Mouse (Mus musculus) T-helper 2 cell (primary cell): ENCODE measurements at regions not wholly inside any gene's neighbourhood (a gene's known extent, or its start where the extent isn't known, plus 50 kb on each side); places are given as distances from the start of the nearest gene placed in this dataset.
"Not testable (repeated sequence)": the region's sequence is repeated elsewhere in the genome, so short reads cannot be mapped to it uniquely, and the experiment has no call there.

Experiments used
- in situ Hi-C: fragments of 300-600 bp; cut with MboI, MseI; formaldehyde crosslinking; loops from one replicate; pipeline ENCODE4 v1.15.1; 2025; ENCODE audit warnings: high pct_unique_total_duplicates

DNA sequence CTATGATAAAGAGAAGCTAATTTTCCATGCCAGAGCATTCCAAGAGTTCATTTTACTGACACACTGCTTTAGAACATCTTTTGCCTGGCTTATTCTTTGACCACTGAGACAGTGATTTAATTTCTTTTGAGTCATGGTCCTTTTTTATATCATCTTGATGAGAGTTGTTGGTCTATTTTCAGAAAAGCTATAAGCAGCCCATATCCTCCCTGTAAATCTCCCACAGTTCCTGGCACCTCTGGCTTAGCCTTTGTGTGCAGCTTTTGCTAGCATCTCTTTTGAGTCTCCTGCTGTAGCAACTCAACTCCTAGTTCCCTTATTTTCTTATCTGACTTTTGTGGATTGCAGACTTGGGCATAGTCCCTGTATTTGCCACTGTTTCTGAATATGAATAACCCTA, 207.5 kb upstream of the 4931417E11Rik start:
- in situ Hi-C loops, result no loop called here

GRCm38 (mm10) chr6:73669401-73669800, 199.9 kb upstream of the 4931417E11Rik start:
- in situ Hi-C loops, result no loop called here

GRCm38 (mm10) chr6:73658988-73659387, 189.5 kb upstream of the 4931417E11Rik start:
- in situ Hi-C loops, result no loop called here

DNA sequence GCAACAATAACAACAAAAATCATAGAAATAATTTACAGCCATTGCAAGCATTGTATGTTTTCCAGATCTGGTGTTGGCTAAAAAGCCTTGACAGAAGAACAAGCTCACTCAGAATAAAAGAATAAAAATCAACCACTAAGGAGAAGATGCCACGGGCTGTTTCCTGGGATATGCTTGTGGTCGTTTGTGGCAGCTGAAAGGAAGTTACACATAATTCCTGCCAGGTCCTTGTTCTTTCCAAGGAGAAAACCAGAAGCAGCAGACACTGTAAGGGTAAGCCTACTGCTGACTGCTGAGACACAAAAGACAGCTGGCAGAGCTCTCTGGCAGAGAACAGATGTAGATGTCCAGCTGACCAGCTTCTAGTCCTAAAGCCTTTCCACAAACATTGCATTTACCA, 175.9 kb upstream of the 4931417E11Rik start:
- in situ Hi-C loops, result no loop called here

DNA sequence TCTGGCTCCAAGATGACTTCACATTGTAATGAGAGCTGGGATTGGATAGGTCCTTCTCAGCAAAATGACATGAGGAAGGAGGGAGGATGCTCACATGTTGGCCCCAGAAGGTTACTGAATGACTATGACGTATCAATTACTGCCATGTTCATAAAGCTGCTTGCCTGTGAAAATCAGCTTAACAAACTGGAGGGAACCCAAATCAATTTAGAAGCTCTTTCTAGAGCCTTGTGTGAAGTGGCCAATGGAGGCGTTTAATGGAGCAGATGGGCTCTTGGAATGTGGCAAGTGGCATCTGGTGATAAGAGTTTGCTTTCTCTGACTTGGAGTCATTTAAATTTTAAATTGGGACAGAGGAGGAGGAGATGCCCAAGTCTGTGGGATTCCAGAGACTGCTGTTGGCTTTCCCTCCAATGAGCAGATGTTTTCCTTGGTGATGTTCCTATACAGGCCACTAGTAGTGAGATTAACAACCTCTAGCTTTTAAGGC, 175.4 kb upstream of the 4931417E11Rik start:
- in situ Hi-C loops, result no loop called here

- in situ Hi-C loops, result no loop called here
Observed at GRCm38 (mm10) chr6:73628600-73628999, 159.1 kb upstream of the 4931417E11Rik start.

GRCm38 (mm10) chr6:73626451-73626850, 157.0 kb upstream of the 4931417E11Rik start:
- in situ Hi-C loops, result no loop called here

- in situ Hi-C loops, result no loop called here
Observed at GRCm38 (mm10) chr6:73624211-73624610, 154.7 kb upstream of the 4931417E11Rik start.

GRCm38 (mm10) chr6:73621839-73622426, 152.5 kb upstream of the 4931417E11Rik start:
- in situ Hi-C loops, result no loop called here

GRCm38 (mm10) chr6:73612266-73612665, 142.8 kb upstream of the 4931417E11Rik start:
- in situ Hi-C loops, result no loop called here

- in situ Hi-C loops, result no loop called here
Observed at GRCm38 (mm10) chr6:73611839-73612238, 142.4 kb upstream of the 4931417E11Rik start.

DNA sequence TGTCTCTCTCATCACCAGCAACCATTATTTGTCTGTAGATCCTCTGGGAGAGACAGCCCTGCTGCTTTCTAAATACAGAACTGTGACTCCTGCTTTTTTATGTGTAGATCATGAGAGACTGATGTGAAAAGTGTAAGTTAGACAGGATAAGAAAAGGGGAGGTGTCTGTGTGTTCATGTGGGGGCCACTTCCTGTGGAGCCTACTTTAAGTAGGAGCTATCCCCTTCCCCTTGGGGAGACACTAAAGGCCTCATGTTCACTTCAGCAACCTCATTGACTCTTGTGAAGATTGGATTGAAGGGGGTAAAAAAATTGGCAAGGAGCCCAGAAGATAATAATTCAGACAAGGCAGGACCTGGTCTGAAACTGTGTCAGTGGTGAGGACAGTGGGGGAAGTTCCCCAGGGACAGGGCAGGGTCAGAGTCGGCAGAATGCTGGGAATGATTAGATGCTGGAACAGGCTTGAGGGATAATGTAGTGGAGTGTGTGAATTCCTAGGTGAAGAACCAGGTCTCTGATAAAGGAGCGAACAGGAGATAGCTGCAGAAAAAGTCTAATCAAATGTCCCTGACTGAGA, 140.7 kb upstream of the 4931417E11Rik start:
- in situ Hi-C loops, result no loop called here

DNA sequence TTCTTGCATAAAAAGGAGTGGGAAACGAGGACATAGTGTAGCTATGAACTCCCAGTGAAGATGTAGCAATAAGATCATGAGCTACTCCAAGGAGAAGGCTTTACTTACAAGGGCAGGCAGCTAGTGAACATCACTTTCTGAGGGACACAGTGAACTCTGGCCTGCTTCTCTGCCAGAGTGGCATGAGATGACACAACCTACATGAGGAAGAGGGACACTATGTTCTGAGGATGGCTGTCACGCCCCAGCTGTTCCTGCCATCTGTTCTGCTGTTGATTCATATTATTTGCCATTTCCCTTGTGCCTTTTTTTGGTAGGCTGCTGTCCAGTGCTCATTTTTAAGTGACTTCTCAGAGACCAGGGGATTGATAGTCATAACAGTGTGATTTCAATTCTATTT, 118.2 kb upstream of the 4931417E11Rik start:
- in situ Hi-C loops, result no loop called here

DNA sequence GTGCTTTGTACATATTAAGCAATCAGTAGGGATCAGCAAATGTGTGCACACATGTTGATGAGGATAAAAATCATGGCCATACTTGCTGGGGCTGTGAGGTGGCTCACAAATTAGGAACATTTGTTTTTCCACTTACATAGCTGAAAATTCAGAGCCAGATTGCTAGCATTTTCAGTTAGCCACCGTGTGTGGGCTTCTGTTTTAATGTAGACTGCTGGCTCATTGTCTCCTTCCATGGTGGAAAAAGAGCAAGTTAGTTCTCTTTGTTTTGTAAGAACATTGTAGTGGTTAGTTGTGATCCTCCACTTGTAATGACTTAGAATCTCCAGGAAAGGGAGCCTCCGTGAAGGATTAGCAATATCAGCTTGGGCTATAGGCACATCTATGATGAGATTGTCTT, 107.2 kb upstream of the 4931417E11Rik start:
- in situ Hi-C loops, result no loop called here

DNA sequence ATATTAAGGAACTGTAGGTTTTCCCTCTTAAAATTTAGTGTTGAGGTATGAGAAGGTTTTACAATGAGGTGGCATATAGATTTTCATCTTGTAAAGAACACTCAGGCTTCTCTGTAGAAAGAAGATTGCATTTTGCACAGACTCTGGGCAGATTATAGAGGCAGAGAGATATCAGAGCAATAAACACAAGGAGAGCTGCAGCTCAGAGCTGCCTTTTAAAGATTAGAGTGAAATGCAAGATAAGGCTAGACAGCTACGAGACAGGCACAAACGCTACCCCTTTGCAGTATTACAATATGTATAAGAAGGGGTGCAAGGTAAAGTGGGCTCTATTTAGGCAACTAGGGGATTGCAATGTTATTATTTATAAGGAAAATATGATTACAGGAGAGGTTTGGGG, 90.5 kb upstream of the 4931417E11Rik start:
- in situ Hi-C loops, result loop anchor here (10.0 kb wide), 2 partner anchors 1045 to 1735 kb away; no protein-coding TSS in a partner anchor

GRCm38 (mm10) chr6:73530559-73530958, 61.1 kb upstream of the 4931417E11Rik start:
- in situ Hi-C loops, result no loop called here

- in situ Hi-C loops, result no loop called here
Observed at GRCm38 (mm10) chr6:73530098-73530497, 60.6 kb upstream of the 4931417E11Rik start.

DNA sequence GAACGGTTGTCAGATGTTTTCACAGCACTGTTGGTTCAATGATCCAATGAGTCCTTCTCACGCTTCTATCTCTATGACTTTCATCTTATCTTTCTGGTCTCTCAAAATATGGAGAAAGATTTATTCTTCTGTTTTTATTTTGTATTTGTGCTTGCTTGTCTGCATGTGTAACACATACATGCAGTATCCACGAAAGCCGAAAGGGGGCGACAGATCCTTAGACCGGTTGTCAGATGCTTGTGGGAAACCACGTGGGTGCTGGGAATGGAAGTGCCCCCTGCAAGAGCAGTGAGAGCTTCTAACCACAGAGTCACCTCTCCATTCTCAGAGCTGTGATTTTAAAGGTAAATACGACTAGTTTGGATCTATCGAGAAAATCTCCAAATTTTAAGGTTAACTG, 54.2 kb upstream of the 4931417E11Rik start:
- in situ Hi-C loops, result no loop called here

GRCm38 (mm10) chr6:73519894-73520293, 50.4 kb upstream of the 4931417E11Rik start:
- in situ Hi-C loops, result not testable (repeated sequence)
